Mouse (Mus musculus) neural tube, embryonic 15.5 days (tissue): ENCODE results near the gene Loxl3. TPM values are rescaled to one million over a fixed set of nuclear protein-coding genes. Genes with fewer than 3 reads are reported as not detected.

Source experiments
- ATAC-seq: fragments of 200-750 bp; cut with Nextera tagmentation; 2 replicates; pipeline ENCODE4 v1.8.0; 2017; ENCODE audit warnings: mild to moderate bottlenecking, moderate TSS enrichment, moderate library complexity; ENCODE audit not compliant: low FRiP score
- H3K27ac ChIP-seq: fragments of 300-500 bp; sonication (generic); replicated peaks from 2 replicates; pipeline ENCODE4 v1.5.1; 2015; ENCODE audit warnings: mild to moderate bottlenecking, inconsistent platforms
- H3K27me3 ChIP-seq: fragments of 300-500 bp; sonication (generic); replicated peaks from 2 replicates; pipeline ENCODE4 v1.6.1; 2015; ENCODE audit warnings: inconsistent platforms
- H3K36me3 ChIP-seq: fragments of 300-500 bp; sonication (generic); 2 replicates; pipeline ENCODE4 v1.6.1; 2015; ENCODE audit warnings: inconsistent platforms
- H3K4me1 ChIP-seq: fragments of 300-500 bp; sonication (generic); 2 replicates; pipeline ENCODE4 v1.6.1; 2015; ENCODE audit warnings: inconsistent platforms
- H3K4me2 ChIP-seq: fragments of 300-500 bp; sonication (generic); 2 replicates; pipeline ENCODE4 v1.6.1; 2015; ENCODE audit warnings: inconsistent platforms, mild to moderate bottlenecking, moderate library complexity
- H3K4me3 ChIP-seq: fragments of 300-500 bp; sonication (generic); replicated peaks from 2 replicates; pipeline ENCODE4 v1.5.1; 2015; ENCODE audit warnings: mild to moderate bottlenecking, inconsistent platforms
- H3K9ac ChIP-seq: fragments of 300-500 bp; sonication (generic); replicated peaks from 2 replicates; pipeline ENCODE4 v1.6.1; 2015; ENCODE audit warnings: mild to moderate bottlenecking, inconsistent platforms
- H3K9me3 ChIP-seq: fragments of 300-500 bp; sonication (generic); replicated peaks from 2 replicates; pipeline ENCODE4 v1.6.1; 2016; ENCODE audit warnings: inconsistent platforms
- WGBS: fragments of 180-500 bp; shearing (Covaris S2); methylation state at CpG from one replicate; pipeline ENCODE4 v1.1.7; 2015; ENCODE audit warnings: mixed read lengths; 5-methylcytosine and 5-hydroxymethylcytosine counted together
- polyA plus RNA-seq: library from polyadenylated mRNA; unstranded; fragments of >200 nt; fragmentation: Nextera tagmentation; extraction: Ambion mirVana; gene quantifications from 2 replicates; pipeline ENCODE4 v1.2.1, GENCODE M21; 2015

Gene Loxl3
- polyA plus RNA-seq, 1 experiment from 2014 or later = 7.6 TPM

GRCm38 (mm10) chr6:83034463-83035055, 586 bp downstream of the Loxl3 start:
- Histone ChIP-seq H3K27ac (peak overlapping the region; percentile 71), H3K4me1 (peaks cover 30% of the 10 kb centered on the region), H3K27me3 (peaks cover 54% of the 10 kb centered on the region), H3K9ac (peak overlapping the region; percentile 30), H3K4me3 (peak overlapping the region; percentile 47), H3K9me3 (no peaks in the 10 kb centered on the region), H3K4me2 (peak overlapping the region; percentile 74), H3K36me3 (no peaks in the 10 kb centered on the region)
- WGBS = 25% methylated on average over 5 of the region's 5 CpGs
- ATAC-seq = no peak

GRCm38 (mm10) chr6:83037188-83037587, 3.2 kb downstream of the Loxl3 start:
- WGBS = 82% methylated on average over 8 of the region's 8 CpGs
- no peak overlapping the region for H3K9ac ChIP-seq
- no peak for ATAC-seq
- peaks cover 30% of the 10 kb centered on the region for H3K27me3 ChIP-seq
- no peak overlapping the region for H3K4me3 ChIP-seq
- no peaks in the 10 kb centered on the region for H3K9me3 ChIP-seq
- H3K27ac ChIP-seq = no peak overlapping the region
- no peak overlapping the region for H3K4me2 ChIP-seq
- H3K4me1 ChIP-seq = peaks cover 28% of the 10 kb centered on the region
- no peaks in the 10 kb centered on the region for H3K36me3 ChIP-seq

GRCm38 (mm10) chr6:83038496-83039012, 4.6 kb downstream of the Loxl3 start:
- peaks cover 14% of the 10 kb centered on the region for H3K4me1 ChIP-seq
- peak overlapping the region; percentile 35 for H3K4me3 ChIP-seq
- H3K9ac ChIP-seq = 0 out of 2 replicates have a peak overlapping the region, but pooled peaks have one; percentile 26
- H3K9me3 ChIP-seq = no peaks in the 10 kb centered on the region
- peak overlapping the region; percentile 52; the same call in 1 of the 2 replicates for H3K27ac ChIP-seq
- peaks cover 17% of the 10 kb centered on the region; the same call in 1 of the 2 replicates for H3K27me3 ChIP-seq
- H3K4me2 ChIP-seq = peak overlapping the region; percentile 61
- 12% methylated on average over 24 of the region's 24 CpGs for WGBS
- peak; percentile 57 for ATAC-seq
- no peaks in the 10 kb centered on the region for H3K36me3 ChIP-seq

GRCm38 (mm10) chr6:83040601-83041000, 6.6 kb downstream of the Loxl3 start:
- Histone ChIP-seq H3K9ac (no peak overlapping the region), H3K27ac (no peak overlapping the region), H3K9me3 (no peaks in the 10 kb centered on the region), H3K27me3 (peaks cover 5% of the 10 kb centered on the region; the same call in 1 of the 2 replicates), H3K36me3 (no peaks in the 10 kb centered on the region), H3K4me3 (no peak overlapping the region), H3K4me1 (peaks cover 7% of the 10 kb centered on the region), H3K4me2 (no peak overlapping the region)
- no peak for ATAC-seq
- WGBS = 80% methylated on average over 5 of the region's 5 CpGs

GRCm38 (mm10) chr6:83043561-83043960, 9.6 kb downstream of the Loxl3 start:
- H3K27me3 ChIP-seq = no peaks in the 10 kb centered on the region
- 77% methylated on average over 6 of the region's 6 CpGs for WGBS
- no peaks in the 10 kb centered on the region; the same call in 1 of the 2 replicates for H3K4me1 ChIP-seq
- H3K4me3 ChIP-seq = no peak overlapping the region
- H3K36me3 ChIP-seq = no peaks in the 10 kb centered on the region
- H3K27ac ChIP-seq = no peak overlapping the region
- no peaks in the 10 kb centered on the region for H3K9me3 ChIP-seq
- H3K9ac ChIP-seq = no peak overlapping the region
- no peak overlapping the region for H3K4me2 ChIP-seq
- ATAC-seq = no peak

- H3K9me3 ChIP-seq = no peaks in the 10 kb centered on the region
- ATAC-seq = no peak
- WGBS = 91% methylated on average over 5 of the region's 5 CpGs
Observed at GRCm38 (mm10) chr6:83043993-83044392, 10.0 kb downstream of the Loxl3 start.

GRCm38 (mm10) chr6:83044742-83045141, 10.8 kb downstream of the Loxl3 start:
- H3K4me2 ChIP-seq = no peak overlapping the region
- no peak overlapping the region for H3K4me3 ChIP-seq
- no peaks in the 10 kb centered on the region for H3K9me3 ChIP-seq
- H3K9ac ChIP-seq = no peak overlapping the region
- WGBS = 79% methylated on average over 9 of the region's 9 CpGs
- no peaks in the 10 kb centered on the region for H3K4me1 ChIP-seq
- no peaks in the 10 kb centered on the region for H3K36me3 ChIP-seq
- no peaks in the 10 kb centered on the region for H3K27me3 ChIP-seq
- ATAC-seq = no peak
- no peak overlapping the region for H3K27ac ChIP-seq

More at GRCm38 (mm10) chr6:83043993-83044392, 10.0 kb downstream of the Loxl3 start:
- Histone ChIP-seq H3K36me3 (no peaks in the 10 kb centered on the region), H3K9ac (no peak overlapping the region), H3K4me3 (no peak overlapping the region), H3K4me1 (no peaks in the 10 kb centered on the region), H3K4me2 (no peak overlapping the region), H3K27me3 (no peaks in the 10 kb centered on the region), H3K27ac (no peak overlapping the region)

- H3K4me3 ChIP-seq = no peak overlapping the region
- H3K9ac ChIP-seq = no peak overlapping the region
- H3K27ac ChIP-seq = no peak overlapping the region
- peaks cover 10% of the 10 kb centered on the region for H3K36me3 ChIP-seq
- WGBS = 69% methylated on average over 10 of the region's 10 CpGs
- no peaks in the 10 kb centered on the region for H3K9me3 ChIP-seq
- no peak overlapping the region for H3K4me2 ChIP-seq
- no peak for ATAC-seq
- H3K27me3 ChIP-seq = no peaks in the 10 kb centered on the region
- H3K4me1 ChIP-seq = peaks cover 14% of the 10 kb centered on the region
Observed at GRCm38 (mm10) chr6:83049367-83049766, 15.4 kb downstream of the Loxl3 start.

- peak overlapping the region; percentile 67 for H3K4me3 ChIP-seq
- ATAC-seq = peak; percentile 8; the same call in 1 of the 2 replicates
- WGBS = 2% methylated on average over 26 of the region's 26 CpGs
- H3K36me3 ChIP-seq = peaks cover 29% of the 10 kb centered on the region
- H3K9ac ChIP-seq = peak overlapping the region; percentile 76
- H3K27me3 ChIP-seq = no peaks in the 10 kb centered on the region
- H3K4me2 ChIP-seq = peak overlapping the region; percentile 90
- peak overlapping the region; percentile 85 for H3K27ac ChIP-seq
- no peaks in the 10 kb centered on the region for H3K9me3 ChIP-seq
- peaks cover 29% of the 10 kb centered on the region for H3K4me1 ChIP-seq
Observed at GRCm38 (mm10) chr6:83053136-83053960, 19.4 kb downstream of the Loxl3 start.

- under 1% methylated on average over 64 of the region's 64 CpGs for WGBS
- Histone ChIP-seq H3K4me3 (peak within 1 kb of the TSS; percentile 67), H3K36me3 (peaks cover 29% of the 10 kb centered on the region), H3K9me3 (no peaks in the 10 kb centered on the region), H3K27ac (peak within 1 kb of the TSS; percentile 85), H3K9ac (peak within 1 kb of the TSS; percentile 76), H3K4me1 (peaks cover 29% of the 10 kb centered on the region), H3K4me2 (peak within 1 kb of the TSS; percentile 90), H3K27me3 (no peaks in the 10 kb centered on the region)
- ATAC-seq = peak; percentile 97
Observed at GRCm38 (mm10) chr6:83054074-83054851, 20.3 kb downstream of the Loxl3 start, which contains the start of gene Aup1. Gene Aup1, plus strand, starts transcription at chr6:83054521.

GRCm38 (mm10) chr6:83054871-83055431, 21.0 kb downstream of the Loxl3 start, which contains the start of gene Htra2:
Gene Htra2, minus strand, starts transcription at chr6:83055273.
- WGBS = under 1% methylated on average over 45 of the region's 50 CpGs

More at GRCm38 (mm10) chr6:83054871-83055431, 21.0 kb downstream of the Loxl3 start, which contains the start of gene Htra2:
- H3K4me2 ChIP-seq = peak within 1 kb of the TSS; percentile 90
- H3K36me3 ChIP-seq = peaks cover 29% of the 10 kb centered on the region
- peak within 1 kb of the TSS; percentile 67 for H3K4me3 ChIP-seq
- peaks cover 29% of the 10 kb centered on the region for H3K4me1 ChIP-seq
- ATAC-seq = peak; percentile 45
- no peaks in the 10 kb centered on the region for H3K27me3 ChIP-seq
- H3K9ac ChIP-seq = peak within 1 kb of the TSS; percentile 76
- peak within 1 kb of the TSS; percentile 85 for H3K27ac ChIP-seq
- no peaks in the 10 kb centered on the region for H3K9me3 ChIP-seq
